Mouse (Mus musculus) brain, embryonic 14.5 days (tissue): ENCODE data around the gene Kif5c.

Experiments used
- CTCF ChIP-seq: fragments of 200-500 bp; IDR thresholded peaks from 2 replicates; pipeline ENCODE4 v1.5.1; 2012; ENCODE audit warnings: inconsistent platforms, mild to moderate bottlenecking, moderate library complexity, borderline replicate concordance; ENCODE audit not compliant: insufficient read depth, insufficient read length; ENCODE audit errors: extremely low read depth
- POLR2A ChIP-seq: fragments of 200-500 bp; IDR thresholded peaks from 2 replicates; pipeline ENCODE4 v1.6.1; 2012; ENCODE audit warnings: mild to moderate bottlenecking, inconsistent platforms, borderline replicate concordance; ENCODE audit not compliant: poor library complexity, insufficient read depth, insufficient read length, severe bottlenecking; ENCODE audit errors: extremely low read depth

DNA sequence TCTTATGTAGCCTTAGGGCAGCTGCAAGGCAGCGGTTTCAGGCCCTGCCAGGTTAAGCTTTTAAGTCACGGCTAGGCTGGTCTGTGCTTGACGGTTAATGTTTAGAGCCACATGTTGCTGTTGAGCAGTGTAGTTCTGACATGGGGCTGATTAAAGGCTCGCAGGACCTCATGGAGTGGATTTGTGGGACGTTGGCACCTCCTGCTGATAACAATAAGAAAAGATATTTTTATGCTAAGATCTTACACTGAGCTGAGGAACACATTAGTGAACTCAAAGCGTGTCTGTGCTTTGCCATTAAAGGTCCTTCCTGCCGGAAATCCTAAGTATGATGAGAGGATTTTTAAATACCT lies 114.5 kb downstream of the Kif5c start:
- TF ChIP-seq POLR2A: no peak
- no peak for TF ChIP-seq CTCF
